ENCODE assay signal across 11 mouse cellular contexts in genomic region chr8:128384921-128385332, GRCm38 (mm10). TPM values are rescaled to one million over a fixed set of nuclear protein-coding genes. Genes with fewer than 3 reads are reported as not detected.
DNase-seq lines count a peak whose midpoint lies in the region; ATAC-seq lines count a peak whose summit lies in the region.
"Had no signal": no experiment of that assay in that cellular context is flagged by ENCODE, and none has a peak within 500 bp of the region (broad histone marks: within the 10 kb centered on the region; RNA-seq: fewer than 3 reads in every experiment).

No protein-coding gene starts in this region.

- H3K9me3 ChIP-seq in kidney, embryonic 15.5 days (replicated peaks), result no peaks in the 10 kb centered on the region
- no peaks in the 10 kb centered on the region for H3K9me3 ChIP-seq in forebrain, embryonic 14.5 days (replicated peaks; ENCODE audit: control insufficient read depth, low read length)
- H3K9me3 ChIP-seq: liver, embryonic 13.5 days; neural tube, embryonic 13.5 days had no signal

- WGBS in kidney, embryonic 15.5 days, result 64% methylated on average over 5 of the region's 5 CpGs
- 6% methylated on average over 5 of the region's 5 CpGs for WGBS in forebrain, embryonic 14.5 days

- DNase-seq in kidney, postnatal 4 days, result no peak
- peak; percentile 51 for DNase-seq in CD4-positive, CD25-positive, alpha-beta regulatory T cell, adult 2 months (ENCODE audit: low read depth, low spot score)
- DNase-seq in Muller cell, postnatal 12 days (ENCODE audit: inconsistent ontology term), result peak; percentile 72
- DNase-seq in forebrain, embryonic 14.5 days (ENCODE audit: low spot score), result peak; percentile 48
- DNase-seq in right cerebral cortex, postnatal 4 days, result no peak
- DNase-seq in cerebellum, postnatal 36 days, result no peak
- DNase-seq: kidney, adult 18-20 months; liver, embryonic 13.5 days; right cerebral cortex, postnatal 25 days had no signal

- ATAC-seq in kidney, embryonic 15.5 days (replicated peaks; ENCODE audit: low FRiP score), result no peak
- peak; percentile 26; the same call in 1 of the 2 replicates for ATAC-seq in forebrain, embryonic 14.5 days

- H3K27ac ChIP-seq in kidney, embryonic 15.5 days, result peak overlapping the region; percentile 9; the same call in 1 of the 2 replicates
- H3K27ac ChIP-seq in forebrain, embryonic 14.5 days (ENCODE audit: low read depth, low read length), result no peak overlapping the region
- H3K27ac ChIP-seq: liver, embryonic 13.5 days; neural tube, embryonic 13.5 days had no signal

- 0 out of 2 replicates have a peak, but pooled peaks cover 4% of the 10 kb centered on the region for H3K36me3 ChIP-seq in kidney, embryonic 15.5 days
- H3K36me3 ChIP-seq in forebrain, embryonic 14.5 days (ENCODE audit: control insufficient read depth, insufficient read depth, low read length), result no peaks in the 10 kb centered on the region
- H3K36me3 ChIP-seq: liver, embryonic 13.5 days; neural tube, embryonic 13.5 days had no signal

- H3K4me3 ChIP-seq in kidney, embryonic 15.5 days (replicated peaks), result no peak overlapping the region
- H3K4me3 ChIP-seq in forebrain, embryonic 14.5 days (ENCODE audit: low read depth, low read length), result no peak overlapping the region
- H3K4me3 ChIP-seq: liver, embryonic 13.5 days; neural tube, embryonic 13.5 days had no signal

- H3K4me1 ChIP-seq in kidney, embryonic 15.5 days, result peaks cover 51% of the 10 kb centered on the region
- H3K4me1 ChIP-seq in forebrain, embryonic 14.5 days (ENCODE audit: control insufficient read depth, insufficient read depth, low read length), result peaks cover 10% of the 10 kb centered on the region

- H3K27me3 ChIP-seq in kidney, embryonic 15.5 days, result no peaks in the 10 kb centered on the region
- H3K27me3 ChIP-seq in forebrain, embryonic 14.5 days (replicated peaks; ENCODE audit: control insufficient read depth, insufficient read depth, low read length), result no peaks in the 10 kb centered on the region
- H3K27me3 ChIP-seq: liver, embryonic 13.5 days; neural tube, embryonic 13.5 days had no signal

- no peak overlapping the region for H3K9ac ChIP-seq in kidney, embryonic 15.5 days
- no peak overlapping the region for H3K9ac ChIP-seq in forebrain, embryonic 14.5 days (ENCODE audit: low read length)
- H3K9ac ChIP-seq: liver, embryonic 13.5 days; neural tube, embryonic 13.5 days had no signal

- H3K4me2 ChIP-seq in kidney, embryonic 15.5 days, result no peak overlapping the region
- no peak overlapping the region for H3K4me2 ChIP-seq in forebrain, embryonic 14.5 days (ENCODE audit: low read length)
- H3K4me2 ChIP-seq: liver, embryonic 13.5 days; neural tube, embryonic 13.5 days had no signal

RNA-seq across cellular contexts. Expression of gene Nrp1, which starts 26.5 kb away (rescaled TPM):
- 130 and 140 TPM in 2 replicates for polyA plus RNA-seq in kidney, embryonic 15.5 days (2015; fragmentation: Nextera tagmentation; extraction: Ambion mirVana)
- 57.9 and 81.1 TPM in 2 replicates for polyA plus RNA-seq in forebrain, embryonic 14.5 days (2014; fragmentation: Nextera tagmentation; extraction: Ambion mirVana)

Comparison
In these comparisons a context has a peak if more than half of its experiments do, and no peak if none do; other contexts are left out.
1. DNase-seq: peak in CD4-positive, CD25-positive, alpha-beta regulatory T cell, adult 2 months (single experiment), Muller cell, postnatal 12 days (single experiment) and forebrain, embryonic 14.5 days (single experiment); none in kidney, postnatal 4 days (0 of 2), right cerebral cortex, postnatal 4 days (single experiment) and cerebellum, postnatal 36 days (0 of 2).